Mouse (Mus musculus) spleen, postnatal 14 days (tissue): Measurements from ENCODE around the gene Prok1.
A peak's percentile ranks its signal among the peaks of the same experiment; 100 is the strongest.

Experiments used
- DNase-seq, 2 experiments: peaks; one replicate each; pipeline ENCODE4 v3.0.0; 2021 to 2022; ENCODE audit warnings: low spot score in 2 of 2

The Prok1 gene

DNA sequence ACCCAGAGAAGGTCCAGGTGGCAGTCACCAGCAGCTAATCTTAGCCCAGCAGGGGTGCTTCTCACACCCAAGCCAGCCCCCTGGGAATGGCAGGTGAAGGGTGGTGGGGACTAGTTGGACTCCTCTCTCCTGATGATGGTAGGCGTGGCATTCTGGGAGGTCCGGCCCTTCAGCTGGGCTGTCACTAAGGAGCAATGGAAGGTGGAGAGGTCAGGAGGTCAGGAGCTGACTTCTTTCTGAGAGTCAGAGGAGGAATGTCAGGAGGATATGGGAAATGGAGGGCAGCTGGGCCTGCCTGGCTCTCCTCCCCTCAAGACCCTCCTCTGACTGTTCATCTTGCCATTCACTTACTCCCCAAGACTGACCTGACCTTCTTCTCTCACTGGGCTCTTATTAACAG is 1.5 kb downstream of the Prok1 start:
- no peak for DNase-seq

DNA sequence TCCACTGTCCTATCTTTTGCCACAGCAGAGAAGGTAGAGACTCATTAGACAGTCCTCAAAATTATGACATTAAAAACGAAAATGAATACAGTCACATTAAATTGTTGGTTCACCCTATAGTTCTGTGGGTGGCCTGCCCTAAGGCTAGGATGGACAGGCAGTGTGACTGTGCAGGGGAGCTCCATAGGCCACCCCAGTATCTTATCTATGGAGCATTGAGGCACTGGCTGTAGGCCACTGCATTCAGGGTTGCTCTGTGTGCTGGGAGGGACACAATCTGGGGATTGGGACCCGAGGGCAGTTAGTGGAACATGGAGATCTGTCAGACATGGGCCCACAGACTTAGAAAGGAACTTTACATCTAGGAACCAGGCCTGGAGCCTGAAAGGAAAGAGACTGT is 5.6 kb downstream of the Prok1 start:
- no peak for DNase-seq

DNA sequence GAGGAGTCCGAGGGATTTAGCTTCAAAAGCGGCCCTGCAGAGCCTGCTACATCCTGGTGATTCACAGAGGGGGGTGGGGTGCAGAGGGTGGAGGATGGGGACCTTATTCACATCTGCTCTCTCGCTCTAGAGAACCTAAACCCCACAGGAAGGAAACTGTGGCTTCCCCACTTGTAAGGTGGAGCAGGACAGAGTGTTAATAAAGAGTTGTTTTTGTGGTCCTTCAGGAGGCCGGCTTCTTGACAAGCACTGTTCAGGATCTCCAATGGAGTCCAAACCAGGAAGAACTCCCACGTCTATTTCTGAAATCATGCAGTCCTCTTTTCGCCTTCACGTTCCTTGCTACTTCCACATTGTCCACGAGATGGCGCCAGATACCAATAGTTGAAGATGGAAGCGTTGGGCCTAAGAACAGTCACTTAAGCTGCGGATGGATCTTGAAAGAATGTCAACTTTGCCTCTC is 6.1 kb downstream of the Prok1 start:
- peak; percentile 32 to 69 for DNase-seq

DNA sequence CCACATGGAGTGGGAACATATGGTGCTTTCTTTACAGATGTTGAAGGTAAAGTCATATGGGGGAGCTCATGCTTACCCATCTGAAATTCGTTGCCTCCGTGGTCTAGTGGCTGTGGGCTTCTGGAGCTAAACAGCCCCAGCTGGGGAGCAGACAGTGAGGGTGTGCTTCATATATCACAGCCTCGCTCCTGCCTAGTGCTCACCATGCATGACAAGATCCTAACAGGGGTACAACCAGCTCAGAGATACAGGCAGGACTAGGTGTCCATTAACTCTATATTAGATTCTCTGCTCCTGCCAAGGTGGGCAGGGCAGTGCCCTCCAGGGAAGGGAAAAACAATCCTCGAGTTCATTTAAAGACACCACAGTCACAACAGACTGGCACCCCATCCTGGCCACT is 8.3 kb downstream of the Prok1 start:
- DNase-seq, result no peak

DNA sequence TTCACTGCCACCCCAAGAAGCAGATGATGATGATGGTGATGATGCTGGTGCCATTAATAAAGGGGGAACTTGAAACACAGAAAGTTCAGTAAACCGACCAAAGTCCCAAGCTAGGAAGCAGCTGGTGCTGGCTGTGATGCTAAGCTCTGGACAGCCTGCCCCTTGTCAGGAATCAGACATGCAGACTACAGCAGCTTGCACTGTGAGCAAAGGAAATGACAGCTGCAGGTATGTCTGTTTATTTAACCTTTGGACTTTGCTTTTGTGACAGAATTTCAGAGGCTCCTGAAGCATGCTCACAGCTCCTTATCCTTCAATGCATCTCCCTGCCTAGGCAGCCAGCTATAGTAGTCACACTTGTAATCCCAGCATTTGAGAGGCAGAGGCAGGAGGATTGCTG is 9.0 kb downstream of the Prok1 start, which contains the start of gene A630076J17Rik:
A630076J17Rik (plus strand) TSS at position 88 of the 400 bp plus-strand sequence.
- no peak for DNase-seq

DNA sequence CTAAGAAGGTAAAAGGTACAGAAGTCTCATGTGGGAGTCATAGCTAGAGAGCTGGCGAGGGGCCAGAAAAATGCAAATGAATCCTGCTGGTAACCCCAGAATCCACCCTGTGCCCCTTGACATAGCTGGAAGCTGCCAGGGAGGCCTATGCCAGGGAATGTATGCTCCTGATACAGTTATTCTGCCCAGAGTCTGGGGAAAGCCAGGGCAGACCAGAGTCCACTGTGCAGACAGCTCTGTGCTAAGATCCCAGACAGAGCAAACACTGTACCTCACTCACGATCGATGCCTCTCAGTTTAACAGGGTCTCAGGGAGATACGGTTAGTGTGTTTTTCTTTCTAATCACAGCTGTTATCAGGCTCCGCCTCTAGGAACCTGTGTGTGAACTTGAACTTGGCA is 9.7 kb downstream of the Prok1 start:
- no peak for DNase-seq

DNA sequence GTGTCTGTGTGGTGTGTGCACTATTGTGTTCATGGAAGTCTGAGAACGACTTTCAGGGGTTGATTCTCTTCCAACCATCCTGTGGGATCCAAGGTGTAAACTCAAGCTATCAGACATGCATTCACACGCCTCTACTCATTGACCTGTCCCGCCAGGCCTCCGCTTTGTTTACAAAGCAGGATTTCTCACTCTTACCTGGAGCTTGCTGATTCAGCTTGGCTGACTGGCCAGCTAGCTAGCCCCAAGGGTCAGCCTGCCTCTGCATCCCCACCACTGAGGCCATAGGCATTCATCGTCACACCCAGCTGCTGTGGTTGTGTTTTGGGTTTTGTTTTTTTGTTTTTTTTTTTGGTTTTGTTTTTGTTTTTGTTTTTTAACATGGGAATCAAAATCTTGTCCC is 10.3 kb downstream of the Prok1 start:
- DNase-seq, result no peak

DNA sequence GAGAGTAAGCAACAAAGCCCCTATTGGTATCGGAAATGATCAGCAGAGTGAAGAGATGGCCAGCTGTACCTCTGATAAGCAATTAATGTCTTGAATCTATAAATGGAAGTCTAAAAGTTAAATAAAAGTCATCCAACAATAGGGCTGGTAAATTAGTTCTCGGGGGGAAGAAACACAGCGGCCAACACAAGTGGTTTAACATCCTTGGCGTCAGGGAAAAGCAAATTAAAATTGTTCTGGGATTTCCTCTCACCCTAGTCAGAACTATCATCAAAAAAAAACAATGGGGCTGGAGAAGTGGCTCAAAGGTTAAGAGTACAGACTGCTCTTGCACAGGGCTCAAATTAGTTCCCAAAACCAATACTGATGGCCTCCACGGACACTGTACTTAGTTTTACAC is 13.7 kb downstream of the Prok1 start:
- no peak for DNase-seq

DNA sequence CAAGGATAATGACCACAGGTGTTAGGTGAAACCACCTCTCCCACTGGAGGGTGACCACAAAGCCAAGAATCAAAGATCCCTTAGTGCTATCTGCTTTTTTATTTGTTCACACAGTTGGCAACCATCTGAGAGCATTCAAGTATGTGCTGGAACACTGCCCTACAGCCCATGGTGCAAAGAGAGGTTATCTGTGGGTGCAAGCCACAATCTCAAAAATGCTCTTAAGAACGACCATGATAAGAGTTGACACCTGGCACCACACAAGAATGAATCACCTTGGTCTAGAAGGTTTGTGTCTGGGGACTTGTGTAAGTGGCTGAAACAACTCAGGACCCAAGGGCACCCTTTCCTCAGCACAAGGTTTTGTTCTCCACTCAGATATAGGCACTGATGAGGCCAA is 16.3 kb downstream of the Prok1 start:
- DNase-seq, result no peak

DNA sequence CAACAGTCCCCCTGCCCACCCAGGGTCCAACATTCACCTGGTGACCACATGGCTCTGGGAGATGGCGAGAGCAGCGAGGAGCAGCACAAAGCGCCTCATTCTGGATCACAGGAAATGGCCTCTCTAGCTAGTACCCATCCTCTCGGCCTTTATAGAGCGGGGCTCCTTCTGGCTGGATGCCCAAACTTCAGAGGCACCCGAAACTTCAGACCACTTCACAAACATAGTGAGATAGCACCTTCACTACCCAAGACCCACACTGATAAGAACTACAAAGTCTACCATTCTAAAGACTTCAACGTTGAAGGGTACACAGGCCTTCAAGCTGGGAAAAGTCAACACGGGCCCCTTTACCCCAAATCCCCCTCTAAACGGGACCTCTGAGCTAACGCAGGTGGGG is 17.9 kb downstream of the Prok1 start, which contains the start of gene Cym:
Cym (minus strand) TSS at position 125 of the 400 bp plus-strand sequence.
- DNase-seq, result no peak

DNA sequence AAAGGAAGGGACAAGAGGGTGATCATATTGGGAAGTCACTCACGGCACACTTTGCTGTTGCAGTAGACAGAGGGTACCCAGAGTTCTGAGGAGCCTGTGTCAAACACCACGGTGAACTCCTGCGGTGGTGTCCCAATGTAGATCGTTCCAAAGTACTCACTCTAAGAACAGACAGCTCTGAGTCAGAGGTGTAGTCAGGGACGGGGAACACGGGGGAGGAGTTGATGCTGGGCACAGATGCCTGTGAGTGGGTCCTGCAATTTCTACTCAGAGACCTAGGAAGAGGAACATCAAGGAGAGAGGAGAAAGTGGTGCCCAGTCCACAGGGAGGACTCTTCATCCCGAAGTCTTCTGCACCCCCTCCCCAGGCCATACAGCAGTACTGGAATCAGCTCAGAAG is 20.9 kb downstream of the Prok1 start:
- no peak for DNase-seq

DNA sequence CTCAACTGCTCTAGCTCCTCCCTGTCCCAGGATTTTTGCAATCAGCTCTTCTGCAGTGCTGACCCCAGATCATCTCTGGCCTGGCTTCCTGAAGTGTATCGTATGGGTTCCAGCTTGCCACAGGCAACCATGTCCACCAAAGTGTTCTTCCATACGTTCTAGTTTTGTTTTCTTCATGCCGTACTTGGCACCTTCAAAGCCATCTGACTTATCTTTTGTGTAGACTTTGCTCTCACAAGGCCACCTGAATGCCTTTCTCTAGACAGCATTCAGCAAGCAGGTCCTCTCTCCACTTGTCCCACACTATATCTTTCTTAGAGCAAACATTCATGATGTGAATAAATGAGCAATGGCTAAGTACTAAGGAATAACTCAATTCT is 22.4 kb downstream of the Prok1 start:
- DNase-seq, result no peak

DNA sequence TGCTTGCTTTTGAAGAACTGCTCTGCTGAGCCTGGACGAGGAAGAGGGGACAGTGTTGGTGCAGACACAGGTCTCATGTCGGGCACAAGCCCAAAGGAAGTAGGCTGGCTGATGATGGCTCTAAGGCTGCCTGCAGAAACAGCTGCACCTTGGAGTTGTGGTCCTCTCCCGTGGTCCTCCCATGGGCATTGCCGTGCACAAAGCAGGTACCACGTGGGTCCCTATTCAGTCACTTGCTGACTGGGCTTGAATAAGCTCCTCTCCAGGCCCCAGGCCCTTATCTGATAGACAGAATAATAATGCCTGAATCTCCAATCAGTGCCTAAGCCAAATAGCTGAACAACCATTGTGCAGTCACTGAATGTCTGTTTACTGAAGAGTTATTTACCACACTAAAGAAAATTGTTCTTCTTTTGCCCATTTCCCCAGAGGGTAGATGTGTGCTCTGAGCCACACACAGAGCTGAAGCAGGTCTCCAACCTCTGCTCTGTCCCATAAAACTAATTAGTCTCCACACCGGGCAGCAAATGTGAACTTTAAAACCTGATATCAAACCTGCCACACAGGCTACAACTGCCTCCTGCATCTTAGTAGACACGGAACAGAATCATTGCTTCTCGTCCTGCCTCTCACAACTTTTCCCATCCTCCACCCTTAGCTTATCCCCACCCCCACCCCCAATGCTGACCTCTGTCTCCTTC is 23.0 kb downstream of the Prok1 start:
- DNase-seq, result no peak

DNA sequence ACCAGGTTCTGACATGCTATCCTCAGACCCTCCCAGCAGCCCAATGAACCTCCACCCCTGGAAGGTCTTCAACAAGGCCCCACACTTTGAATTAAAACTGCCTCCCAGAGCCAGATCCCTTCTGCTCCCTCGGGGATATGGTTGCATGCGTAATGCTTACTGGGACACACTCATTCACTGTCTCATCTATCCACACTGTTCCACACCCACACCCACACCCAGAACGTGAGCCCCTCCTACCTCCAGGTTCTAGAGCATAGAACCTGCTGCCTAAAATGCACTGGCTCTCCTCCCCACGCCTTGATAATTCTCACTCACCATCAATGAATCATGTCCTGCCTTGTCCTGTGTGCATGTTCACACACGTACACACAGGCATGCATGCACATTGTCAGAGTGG is 24.9 kb downstream of the Prok1 start:
- DNase-seq, result no peak

DNA sequence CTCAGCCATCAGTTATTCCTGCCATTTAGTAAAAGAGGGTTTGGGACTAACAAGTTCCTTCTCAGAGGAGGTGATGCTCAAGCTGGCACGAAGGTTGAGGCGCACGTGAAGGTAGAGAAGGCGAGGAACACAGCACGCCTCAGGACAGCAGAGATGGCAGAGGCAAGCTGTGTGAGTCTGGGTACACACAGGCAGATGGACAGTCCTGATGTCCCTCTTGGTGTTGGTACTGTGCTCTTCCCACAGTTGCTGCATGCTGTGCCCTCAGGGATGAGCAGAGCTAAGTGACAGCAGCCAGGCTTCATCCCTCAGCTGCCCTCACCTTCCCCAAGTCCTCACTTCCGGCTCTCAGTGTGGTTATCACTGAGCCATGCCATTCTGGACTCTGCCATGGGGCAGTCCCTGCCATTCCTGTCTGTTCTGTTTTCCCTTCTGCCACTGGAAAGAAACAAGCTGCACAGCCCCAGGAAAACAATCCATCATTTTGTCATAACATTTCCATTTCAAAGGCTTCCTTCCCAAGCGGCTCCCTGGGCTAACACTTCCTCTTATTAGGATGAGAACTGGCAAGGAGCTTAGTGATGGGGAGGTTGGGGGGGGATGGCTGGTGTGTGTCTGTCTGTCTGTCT is 31.8 kb downstream of the Prok1 start:
- no peak for DNase-seq

DNA sequence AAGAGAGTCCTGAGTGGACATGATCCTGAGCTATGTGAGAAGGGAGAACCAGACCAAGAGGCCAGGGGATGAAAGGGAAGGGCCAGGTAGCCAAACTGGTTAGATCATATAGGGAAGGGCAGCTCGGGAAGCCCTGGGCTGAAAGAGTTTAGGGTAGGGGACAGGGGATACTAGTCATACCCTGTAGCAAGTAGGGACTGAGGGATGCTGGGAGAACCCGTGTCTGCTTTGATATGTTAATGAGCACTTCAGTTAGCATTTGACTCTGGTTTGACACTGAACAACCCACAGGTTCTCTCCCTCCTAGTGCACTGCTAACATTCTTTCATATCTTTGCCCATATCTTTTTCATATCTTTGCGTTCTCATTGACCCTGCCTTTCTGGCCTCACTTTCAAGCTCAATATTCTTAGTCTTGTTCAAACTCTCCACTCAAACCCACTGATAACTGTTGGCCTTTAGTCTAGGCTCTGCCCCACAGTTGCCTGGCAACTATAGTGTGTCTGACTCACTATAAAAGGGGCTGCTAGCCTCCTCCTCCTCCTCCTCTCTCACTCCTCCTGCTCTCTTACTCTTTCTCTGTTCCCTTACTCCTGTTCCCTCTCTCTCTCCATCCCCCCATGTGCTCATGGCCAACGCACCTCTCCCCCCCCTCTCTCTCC is 32.9 kb downstream of the Prok1 start:
- DNase-seq, result no peak

DNA sequence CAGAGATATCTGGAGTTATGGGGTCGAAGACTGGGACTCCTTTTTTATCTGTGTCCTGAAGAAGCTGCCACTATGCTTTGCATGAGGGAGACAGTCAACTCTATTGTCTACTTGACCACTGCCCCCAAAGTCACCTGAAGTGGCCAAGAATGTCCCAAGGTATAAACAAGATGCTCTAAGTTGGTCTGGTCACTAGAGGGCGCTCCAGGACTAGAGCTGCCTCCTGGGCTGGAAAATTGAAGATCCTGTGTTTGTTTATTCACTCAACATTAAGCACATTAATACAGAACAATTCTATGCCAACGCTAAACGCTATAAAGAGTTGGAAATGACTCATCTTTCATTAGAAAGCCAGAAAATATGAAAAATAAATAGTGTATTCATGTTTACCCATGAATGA is 33.5 kb downstream of the Prok1 start:
- peak; percentile 10 to 58 for DNase-seq

DNA sequence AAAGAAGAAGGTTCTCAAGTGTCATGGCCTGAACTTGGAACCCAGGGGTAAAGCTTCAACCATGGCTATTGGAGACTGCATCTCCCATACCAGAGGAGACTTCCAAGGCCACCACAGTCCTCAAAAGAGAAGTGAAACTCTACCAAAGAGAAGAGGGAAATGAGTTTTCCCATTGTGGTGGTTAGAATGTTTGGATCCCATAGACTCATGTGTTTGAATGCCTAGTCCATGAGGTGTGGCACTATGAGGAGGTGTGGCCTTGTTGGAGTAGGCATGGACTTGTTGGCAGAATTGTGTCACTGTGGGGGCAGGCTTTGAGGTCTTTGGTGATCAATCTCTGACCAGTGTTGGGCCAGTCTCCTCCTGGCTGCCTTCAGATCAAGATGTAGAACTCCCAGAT is 34.3 kb downstream of the Prok1 start:
- DNase-seq, result no peak

DNA sequence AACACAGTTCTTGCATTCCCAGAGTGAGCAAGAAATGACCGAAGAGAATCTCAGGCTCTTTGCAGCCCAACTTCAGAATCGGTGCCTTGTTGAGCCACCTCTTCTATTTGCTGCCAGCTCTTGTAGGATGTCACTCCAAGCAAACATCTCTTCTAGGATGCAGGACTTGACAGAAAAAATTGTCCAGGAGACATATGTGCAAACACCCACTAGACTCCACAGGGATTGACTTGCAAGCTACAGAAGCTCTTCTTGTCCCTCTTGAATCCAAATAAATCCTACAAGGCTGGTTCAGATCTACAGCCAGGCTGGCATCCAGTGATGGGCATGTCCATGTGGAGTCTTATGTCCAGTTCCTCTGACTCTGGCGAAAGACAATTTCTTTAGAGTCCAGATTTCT is 35.1 kb downstream of the Prok1 start:
- no peak for DNase-seq

DNA sequence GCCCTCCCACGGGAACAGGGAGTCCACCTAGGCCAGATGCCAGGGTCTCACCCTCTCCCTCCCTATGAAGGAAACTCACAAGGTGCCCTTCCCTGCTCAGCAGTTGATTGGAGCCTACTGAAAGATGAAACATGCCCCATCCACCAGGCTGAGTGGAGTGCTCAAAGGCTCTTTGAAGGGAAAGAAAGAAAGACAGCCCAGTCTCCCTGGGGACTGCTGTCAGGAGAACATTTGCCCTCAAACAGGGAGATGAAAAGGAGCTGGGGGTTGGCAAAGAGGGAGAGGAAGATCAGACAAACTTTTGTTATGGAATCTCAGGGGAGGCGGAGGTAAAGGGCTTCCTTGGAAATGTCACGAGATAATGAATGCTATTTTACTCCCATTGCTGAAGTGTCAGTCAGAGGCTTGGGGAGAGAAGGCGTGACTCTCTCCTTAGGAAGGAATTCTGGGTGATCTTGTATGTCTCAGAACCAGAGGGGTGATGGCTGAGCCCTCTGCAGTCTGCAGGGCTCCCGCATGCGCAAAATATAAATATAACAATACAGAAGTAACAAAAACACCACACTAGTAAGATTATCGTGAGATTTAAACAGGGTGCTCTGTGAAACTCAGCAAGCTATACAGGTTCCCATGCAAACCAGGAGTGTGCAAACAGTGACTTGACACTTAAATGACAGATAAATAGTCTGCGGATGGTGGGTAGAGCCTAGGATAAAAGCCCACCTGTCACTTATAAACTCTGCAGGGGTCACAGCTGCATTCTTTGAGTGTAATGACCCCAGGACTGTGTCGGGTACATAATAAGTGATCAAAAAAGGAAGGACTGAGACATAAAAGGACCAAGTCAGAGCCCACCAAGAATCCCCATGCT is 38.0 kb downstream of the Prok1 start:
- no peak for DNase-seq

DNA sequence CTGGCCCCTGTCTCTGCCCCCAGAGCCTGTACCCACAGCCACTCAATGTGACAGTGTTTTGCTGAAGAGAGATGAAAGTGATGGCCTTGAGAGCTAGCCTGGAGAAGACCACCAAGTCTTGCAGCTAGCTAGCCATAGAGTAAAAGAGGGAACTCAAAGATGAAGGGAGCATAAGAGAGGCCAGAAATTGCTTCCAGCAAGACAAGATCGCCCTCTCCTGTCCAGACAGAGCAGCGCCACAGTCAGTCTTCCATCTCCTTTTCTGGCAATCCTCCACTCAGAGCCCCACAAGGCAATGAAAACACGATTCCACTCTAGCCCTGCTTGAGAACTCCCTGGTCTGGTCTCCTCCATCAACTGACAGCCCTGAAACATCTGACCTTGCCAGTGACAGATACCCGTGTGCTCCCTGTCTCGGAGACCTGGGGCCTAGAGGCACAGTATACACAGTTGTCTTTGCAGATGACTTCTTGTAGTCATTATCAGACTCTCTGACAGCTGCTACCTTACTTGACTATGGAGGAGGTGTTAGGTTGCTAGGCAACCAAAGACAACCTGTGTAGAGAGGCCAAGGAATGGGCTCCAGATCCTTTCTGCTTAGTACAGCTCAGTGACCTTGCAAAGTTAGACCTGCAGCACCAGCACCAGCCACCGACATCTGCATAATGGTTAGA is 51.1 kb downstream of the Prok1 start:
- no peak for DNase-seq

DNA sequence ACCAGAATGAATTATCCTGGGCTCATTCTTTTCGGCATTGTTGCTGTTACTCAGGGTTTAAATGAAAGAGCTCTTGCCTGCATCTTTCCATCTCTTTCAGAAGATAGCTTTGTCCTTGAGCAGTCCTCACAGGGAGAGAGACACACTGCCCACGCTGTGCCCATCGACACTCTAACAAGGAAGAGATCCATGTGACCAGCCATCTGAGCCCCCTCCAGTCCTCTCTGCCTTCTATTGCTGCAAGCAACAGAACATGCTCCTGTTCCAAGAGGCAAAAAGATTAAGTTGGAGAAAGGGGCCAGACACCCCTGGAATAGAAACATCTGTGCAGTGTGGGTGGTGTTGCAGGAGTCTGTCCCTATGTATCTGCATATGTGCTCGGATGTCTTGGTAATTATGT is 52.5 kb downstream of the Prok1 start:
- no peak for DNase-seq
